Mouse (Mus musculus) erythroblast, adult 5-6 weeks (primary cell): ENCODE data around the gene Esrrg. TPM values are rescaled to one million over a fixed set of nuclear protein-coding genes. Genes with fewer than 3 reads are reported as not detected.

Source experiments
- ATAC-seq: replicated peaks from 2 replicates; pipeline ENCODE4 v1.8.0; 2016; ENCODE audit warnings: moderate number of reproducible peaks, mild to moderate bottlenecking, moderate TSS enrichment, inconsistent platforms; ENCODE audit not compliant: poor library complexity, low FRiP score, severe bottlenecking
- total RNA-seq, 2 experiments: library from RNA; stranded (forward) in 1 of 2; stranded (reverse) in 1 of 2; fragments of 150-400 nt in 1 of 2; fragments of 200-764, 138-1000 nt in 1 of 2; gene quantifications; 2 replicates each; pipeline versions ENCODE4 v1.2.3 to v1.2.4; 2015 to 2017; ENCODE audit warnings: low replicate concordance in 2 of 2

Esrrg gene
- total RNA-seq, 2 experiments from 2014 or later, result not detected

GRCm38 (mm10) chr1:187889096-187889495, 280.5 kb downstream of the Esrrg start:
- ATAC-seq, result no peak

- ATAC-seq, result no peak
These were observed 282.7 kb downstream of the Esrrg start for GRCm38 (mm10) chr1:187891262-187891661.

GRCm38 (mm10) chr1:187895459-187895858, 286.9 kb downstream of the Esrrg start:
- no peak for ATAC-seq

GRCm38 (mm10) chr1:187896291-187896690, 287.7 kb downstream of the Esrrg start:
- ATAC-seq, result no peak

GRCm38 (mm10) chr1:187896910-187897309, 288.3 kb downstream of the Esrrg start:
- no peak for ATAC-seq

GRCm38 (mm10) chr1:187899541-187899940, 290.9 kb downstream of the Esrrg start:
- ATAC-seq, result no peak

GRCm38 (mm10) chr1:187900756-187901155, 292.2 kb downstream of the Esrrg start:
- no peak for ATAC-seq

- no peak for ATAC-seq
These were observed 293.6 kb downstream of the Esrrg start for GRCm38 (mm10) chr1:187902176-187902575.

GRCm38 (mm10) chr1:187904731-187905130, 296.1 kb downstream of the Esrrg start:
- no peak for ATAC-seq

- ATAC-seq, result no peak
These were observed 298.8 kb downstream of the Esrrg start for GRCm38 (mm10) chr1:187907407-187907806.

- no peak for ATAC-seq
These were observed 299.3 kb downstream of the Esrrg start for GRCm38 (mm10) chr1:187907871-187908270.

- no peak for ATAC-seq
These were observed 302.1 kb downstream of the Esrrg start for GRCm38 (mm10) chr1:187910718-187911117.

- ATAC-seq, result no peak
These were observed 302.6 kb downstream of the Esrrg start for GRCm38 (mm10) chr1:187911201-187911600.

GRCm38 (mm10) chr1:187918303-187918702, 309.7 kb downstream of the Esrrg start:
- ATAC-seq, result no peak

GRCm38 (mm10) chr1:187918939-187919338, 310.3 kb downstream of the Esrrg start:
- no peak for ATAC-seq

GRCm38 (mm10) chr1:187920156-187920777, 311.7 kb downstream of the Esrrg start:
- no peak for ATAC-seq

- no peak for ATAC-seq
These were observed 322.6 kb downstream of the Esrrg start for GRCm38 (mm10) chr1:187931146-187931545.

GRCm38 (mm10) chr1:187938652-187939051, 330.1 kb downstream of the Esrrg start:
- ATAC-seq, result no peak

GRCm38 (mm10) chr1:187939078-187939477, 330.5 kb downstream of the Esrrg start:
- ATAC-seq, result no peak

- ATAC-seq, result no peak
These were observed 342.9 kb downstream of the Esrrg start for GRCm38 (mm10) chr1:187951506-187951905.

- no peak for ATAC-seq
These were observed 348.1 kb downstream of the Esrrg start for GRCm38 (mm10) chr1:187956702-187957101.

- ATAC-seq, result no peak
These were observed 350.6 kb downstream of the Esrrg start for GRCm38 (mm10) chr1:187959192-187959591.
